Mouse (Mus musculus) cerebellum, adult 11 months (tissue): ENCODE results near the gene Gtsf1l.
"Not testable (repeated sequence)": the region's sequence is repeated elsewhere in the genome, so short reads cannot be mapped to it uniquely, and the experiment has no call there.

Experiments used
- DNase-seq: peaks from one replicate; pipeline ENCODE4 v3.0.0; 2022

Gtsf1l gene

GRCm38 (mm10) chr2:163085047-163085446 is 2.6 kb downstream of the Gtsf1l start:
- no peak for DNase-seq

- DNase-seq, result no peak
Observed at GRCm38 (mm10) chr2:163084519-163084918, 3.1 kb downstream of the Gtsf1l start.

GRCm38 (mm10) chr2:163082591-163082990 is 5.1 kb downstream of the Gtsf1l start:
- DNase-seq, result no peak

DNA sequence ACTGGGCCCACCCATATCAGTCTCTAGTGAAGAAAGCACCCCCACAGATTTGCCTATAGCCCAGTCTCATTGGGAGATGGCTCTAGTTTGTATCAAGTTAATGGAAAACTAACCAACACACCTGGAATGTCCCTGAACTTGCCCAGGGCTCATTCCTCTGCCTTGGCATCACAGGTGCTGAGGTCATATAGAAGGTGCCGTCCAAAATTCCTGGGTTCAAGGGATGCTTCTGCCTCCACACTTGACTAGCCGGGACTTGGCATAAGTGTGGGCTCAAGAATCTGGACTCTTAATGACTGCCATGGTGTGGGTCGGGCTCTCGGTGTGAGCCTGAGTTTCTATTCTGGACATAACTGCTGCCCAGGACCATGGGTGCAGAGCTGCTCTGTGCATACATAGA is 8.6 kb downstream of the Gtsf1l start:
- DNase-seq, result no peak

- DNase-seq, result no peak
Observed at GRCm38 (mm10) chr2:163075234-163075633, 12.4 kb downstream of the Gtsf1l start.

DNA sequence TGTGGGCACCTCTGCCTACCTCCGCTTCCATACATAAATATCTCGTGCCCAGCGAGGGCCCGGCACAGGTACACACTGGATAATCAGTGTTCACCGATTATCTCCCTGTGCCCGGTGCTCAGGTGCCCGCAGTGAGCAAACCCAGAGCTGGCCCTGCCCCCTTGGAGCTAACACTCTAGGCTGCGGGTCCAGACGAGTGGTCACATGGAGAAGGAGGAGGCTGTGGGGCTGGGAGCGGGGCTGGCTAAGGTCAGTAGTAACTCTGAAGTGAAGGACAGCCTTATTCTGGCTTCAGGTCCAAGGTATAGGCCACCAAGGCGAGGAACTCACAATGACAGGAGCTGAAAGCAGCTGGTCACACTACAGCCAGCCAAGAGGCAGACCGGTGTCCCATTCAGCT is 12.8 kb downstream of the Gtsf1l start:
- no peak for DNase-seq

GRCm38 (mm10) chr2:163074006-163074405 is 13.6 kb downstream of the Gtsf1l start:
- no peak for DNase-seq

GRCm38 (mm10) chr2:163073023-163073757 is 14.5 kb downstream of the Gtsf1l start:
- no peak for DNase-seq

DNA sequence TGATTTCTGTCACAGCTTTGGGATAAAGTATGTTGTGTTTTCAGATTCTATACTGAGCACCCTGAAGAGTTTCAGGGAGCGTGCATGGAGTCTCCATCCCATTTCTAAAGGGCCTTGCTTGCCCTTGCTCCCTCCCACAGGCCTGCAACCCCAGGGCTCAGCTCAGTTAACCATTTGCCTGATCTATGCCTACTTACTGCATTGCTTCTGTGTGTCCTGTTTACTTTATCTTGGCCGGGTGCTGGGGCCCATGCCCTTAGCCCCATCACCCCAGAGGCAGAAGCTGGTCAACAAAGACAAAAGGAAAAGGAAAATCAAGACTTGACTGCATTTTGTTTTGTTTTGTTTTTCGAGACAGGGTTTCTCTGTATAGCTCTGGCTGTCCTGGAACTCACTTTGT is 16.1 kb downstream of the Gtsf1l start:
- no peak for DNase-seq

DNA sequence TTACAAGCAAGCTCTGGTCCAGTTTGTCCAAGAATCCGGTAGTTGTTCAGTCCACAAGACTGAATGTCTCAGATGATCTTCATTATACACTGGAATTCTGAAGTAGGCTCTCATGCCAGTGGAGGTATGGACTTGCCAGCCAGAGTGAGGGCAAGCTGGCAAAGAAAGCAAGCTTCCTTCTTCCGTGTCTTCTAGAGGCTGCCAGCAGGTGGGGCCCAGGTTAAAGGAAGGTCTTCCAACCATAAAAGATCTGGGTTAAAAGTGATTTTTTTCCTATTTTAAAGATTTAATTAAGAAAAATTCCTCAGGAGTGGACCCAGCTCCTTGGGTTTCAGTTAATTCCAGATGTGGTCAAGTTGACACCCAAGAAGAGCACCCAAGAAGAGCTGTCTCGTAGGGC is 17.4 kb downstream of the Gtsf1l start:
- DNase-seq, result no peak

- no peak for DNase-seq
Observed at GRCm38 (mm10) chr2:163067233-163067632, 20.4 kb downstream of the Gtsf1l start.

GRCm38 (mm10) chr2:163066326-163066725 is 21.3 kb downstream of the Gtsf1l start:
- DNase-seq, result no peak

DNA sequence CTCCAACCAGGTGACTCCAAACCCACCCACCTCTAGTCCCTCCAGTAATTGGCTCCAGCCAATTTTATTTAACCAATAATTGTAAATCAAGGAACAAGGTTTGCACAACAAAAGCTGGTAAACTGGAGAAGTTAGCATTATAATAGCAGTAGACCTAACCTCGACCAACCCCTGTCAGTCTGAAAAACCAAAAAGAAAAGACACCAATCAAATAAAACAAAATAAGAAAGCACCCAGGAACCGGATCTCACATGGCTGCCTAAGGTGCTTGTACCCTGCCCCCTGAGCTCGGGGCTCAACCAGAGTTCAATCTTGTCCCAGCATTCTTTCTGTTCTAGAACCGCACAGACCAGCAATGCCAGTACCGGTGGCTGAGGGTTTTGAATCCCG is 25.5 kb downstream of the Gtsf1l start:
- DNase-seq, result no peak

DNA sequence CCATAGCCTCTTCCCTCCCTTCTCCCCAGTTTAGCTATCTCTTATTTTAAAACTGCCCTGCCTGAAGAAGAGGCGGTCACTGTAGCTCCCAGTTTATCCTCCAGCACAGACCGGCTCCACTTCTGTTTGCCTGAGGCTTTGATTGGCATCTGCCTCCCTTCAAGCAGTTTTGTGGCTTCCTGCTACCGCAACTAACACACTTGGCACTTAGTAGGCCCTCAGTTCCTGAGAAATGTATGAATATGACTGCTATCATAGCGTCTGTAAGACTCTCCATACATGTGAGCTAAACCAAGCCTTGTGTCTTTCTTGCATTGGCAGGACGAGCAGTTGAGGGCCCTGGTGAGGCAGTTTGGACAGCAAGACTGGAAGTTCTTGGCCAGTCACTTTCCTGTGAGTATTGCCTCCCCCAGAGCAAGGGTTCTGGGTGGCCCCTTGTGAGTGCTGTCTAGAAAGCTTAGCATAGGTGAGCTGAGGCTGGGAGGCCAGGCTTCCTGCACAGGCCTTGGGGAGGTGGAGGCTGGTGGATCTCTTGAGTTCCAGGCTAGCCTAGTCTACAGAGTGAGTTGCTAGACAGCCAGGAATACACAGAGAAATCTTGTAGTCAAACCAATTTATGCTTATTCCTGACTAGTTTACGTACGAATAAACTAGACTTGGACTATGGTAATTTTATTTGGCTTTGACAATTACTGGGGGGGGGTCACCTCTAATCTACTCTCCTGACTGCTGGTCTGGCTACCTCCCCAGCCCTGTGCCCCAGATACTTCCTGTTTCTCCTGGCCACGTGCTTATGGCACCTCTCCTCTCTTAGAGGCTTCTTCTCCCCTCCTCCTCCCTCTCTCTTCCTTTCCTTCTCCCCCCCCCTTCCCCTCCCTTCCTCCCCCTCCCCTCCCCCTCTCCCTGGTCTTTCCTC is 26.2 kb downstream of the Gtsf1l start:
- DNase-seq, result no peak

DNA sequence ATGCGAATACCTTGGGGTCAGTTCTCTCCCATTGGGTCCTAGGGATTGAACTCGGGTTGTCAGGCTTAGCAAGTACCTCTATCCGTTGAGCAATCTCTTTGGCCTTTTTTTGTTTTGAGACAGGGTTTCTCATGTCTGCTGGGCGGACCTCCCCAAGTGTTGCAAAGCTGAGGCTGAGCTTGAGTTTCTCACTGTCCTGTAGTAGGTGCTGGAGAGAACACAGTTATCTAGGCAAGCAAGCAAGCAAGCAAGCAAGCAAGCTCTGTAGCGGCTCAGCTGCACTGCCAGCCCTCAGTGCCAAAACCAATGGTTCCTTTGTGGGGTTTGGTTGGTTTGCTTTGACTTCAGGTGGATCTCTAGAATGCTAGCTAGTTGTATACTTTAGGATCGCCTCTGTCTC is 27.0 kb downstream of the Gtsf1l start:
- no peak for DNase-seq

DNA sequence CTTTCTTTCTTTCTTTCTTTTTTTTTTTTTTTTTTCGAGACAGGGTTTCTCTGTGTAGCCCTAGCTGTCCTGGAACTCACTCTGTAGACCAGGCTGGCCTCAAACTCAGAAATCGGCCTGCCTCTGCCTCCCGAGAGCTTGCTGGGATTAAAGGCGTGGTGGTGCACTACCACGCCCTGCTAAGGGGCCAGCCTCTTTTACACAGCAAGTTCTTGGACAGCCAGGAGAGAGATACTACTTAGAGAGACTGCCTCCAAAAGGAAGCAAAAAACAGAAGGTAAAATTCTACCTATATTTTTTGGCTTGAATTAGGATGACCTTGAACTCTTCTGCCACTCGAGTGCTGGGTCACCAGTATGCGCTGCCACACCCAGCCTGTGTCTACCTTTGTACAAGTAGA is 28.7 kb downstream of the Gtsf1l start:
- DNase-seq, result not testable (repeated sequence)

GRCm38 (mm10) chr2:163056584-163056983 is 31.1 kb downstream of the Gtsf1l start:
- no peak for DNase-seq

DNA sequence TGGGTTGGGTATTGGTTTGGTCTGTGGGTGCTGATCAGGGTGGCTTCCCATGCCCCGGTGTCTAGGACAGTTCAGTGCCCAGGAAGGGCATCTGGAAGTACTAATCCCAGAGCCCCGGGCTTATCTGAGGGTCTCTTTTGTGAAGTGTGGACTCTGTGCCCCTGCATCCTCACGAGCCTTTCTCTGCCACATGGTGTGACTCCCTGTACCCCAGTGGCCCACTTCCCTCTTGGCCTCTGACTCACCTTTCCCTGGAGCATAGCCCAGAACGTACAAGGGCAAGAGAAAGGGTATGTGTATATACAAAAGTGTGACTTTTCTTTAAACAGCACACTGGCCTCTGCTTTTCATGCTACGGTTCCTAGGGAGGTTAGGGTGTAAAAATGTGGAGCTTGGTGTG is 31.9 kb downstream of the Gtsf1l start:
- no peak for DNase-seq

GRCm38 (mm10) chr2:163054891-163055494 is 32.7 kb downstream of the Gtsf1l start:
- DNase-seq, result no peak

- DNase-seq, result peak; percentile 43
Observed at GRCm38 (mm10) chr2:163054335-163054840, 33.3 kb downstream of the Gtsf1l start, which contains the start of gene Mybl2. Gene Mybl2, plus strand, starts transcription at chr2:163054687.

DNA sequence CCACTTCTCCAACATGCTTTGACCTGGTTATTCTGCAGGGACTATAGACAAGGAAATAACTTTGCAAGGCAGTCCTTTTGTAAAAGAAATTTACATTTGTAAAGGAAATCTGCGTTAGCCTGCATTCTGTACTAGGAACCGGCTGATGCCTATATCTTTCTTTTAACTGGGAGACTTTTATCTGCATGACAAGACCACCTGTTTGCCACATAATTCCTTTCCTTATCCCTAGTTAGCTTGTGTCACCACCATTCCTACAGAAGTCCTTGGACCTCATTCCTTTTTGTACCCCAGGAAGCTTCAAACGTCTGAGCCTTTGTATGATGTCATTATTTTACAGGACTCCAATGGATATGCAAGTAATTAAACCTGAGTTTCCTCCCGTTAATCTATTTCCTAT is 34.8 kb downstream of the Gtsf1l start:
- DNase-seq, result no peak

GRCm38 (mm10) chr2:163052101-163052500 is 35.6 kb downstream of the Gtsf1l start:
- DNase-seq, result no peak

DNA sequence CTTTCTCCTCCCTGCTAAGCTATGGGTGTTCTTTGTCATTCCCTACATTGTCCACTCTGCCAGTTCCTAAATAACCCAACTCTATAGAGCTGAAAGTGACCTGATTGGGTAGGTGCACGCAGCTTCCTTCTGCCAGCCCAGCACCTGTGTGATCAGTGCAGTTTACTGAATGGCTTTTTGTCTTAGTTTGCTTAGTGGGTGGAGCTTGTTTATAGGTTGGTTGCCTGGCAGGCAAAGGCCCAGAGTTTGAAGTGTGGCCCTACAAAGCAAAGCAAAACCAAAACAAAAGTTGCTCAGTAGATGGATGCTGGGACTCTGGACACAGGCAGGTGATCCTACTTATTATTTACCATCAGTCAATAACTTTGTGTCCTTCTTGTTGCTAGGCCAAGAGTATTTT is 36.0 kb downstream of the Gtsf1l start:
- no peak for DNase-seq
